Mouse (Mus musculus): ENCODE measurements around the gene Trpc4ap. TPM values are rescaled to one million over a fixed set of nuclear protein-coding genes. Genes with fewer than 3 reads are reported as not detected.
"Not testable (repeated sequence)": the region's sequence is repeated elsewhere in the genome, so short reads cannot be mapped to it uniquely, and the experiment has no call there.

Gene Trpc4ap
- polyA plus RNA-seq, 1 experiment from 2014 or later, result 177 TPM

GRCm38 (mm10) chr2:155720585-155720984 is 28.4 kb upstream of the Trpc4ap start:
- no peak overlapping the region for H3K4me2 ChIP-seq (replicated peaks)
- H3K9ac ChIP-seq, result no peak overlapping the region
- no peaks in the 10 kb centered on the region for H3K4me1 ChIP-seq
- H3K36me3 ChIP-seq, result 0 out of 2 replicates have a peak, but pooled peaks cover 14% of the 10 kb centered on the region
- H3K27ac ChIP-seq, result no peak overlapping the region
- H3K9me3 ChIP-seq, result no peaks in the 10 kb centered on the region
- no peak for ATAC-seq (ENCODE audit: insufficient number of reproducible peaks, insufficient read depth, low FRiP score, low TSS enrichment)
- no peak overlapping the region for H3K4me3 ChIP-seq
- WGBS, result 84% methylated on average over 5 of the region's 5 CpGs
- H3K27me3 ChIP-seq, result no peaks in the 10 kb centered on the region

- WGBS, result 83% methylated on average over 12 of the region's 12 CpGs
- H3K4me1 ChIP-seq, result no peaks in the 10 kb centered on the region
- no peak overlapping the region for H3K4me3 ChIP-seq
- H3K9ac ChIP-seq, result no peak overlapping the region
- H3K27ac ChIP-seq, result no peak overlapping the region
- H3K27me3 ChIP-seq, result no peaks in the 10 kb centered on the region
- no peak overlapping the region for H3K4me2 ChIP-seq (replicated peaks)
- ATAC-seq (ENCODE audit: insufficient number of reproducible peaks, insufficient read depth, low FRiP score, low TSS enrichment), result no peak
- H3K9me3 ChIP-seq, result no peaks in the 10 kb centered on the region
- H3K36me3 ChIP-seq, result peaks cover 23% of the 10 kb centered on the region; the same call in 1 of the 2 replicates
These were observed 25.2 kb upstream of the Trpc4ap start for GRCm38 (mm10) chr2:155717082-155717990.

- Histone ChIP-seq H3K4me2 (replicated peaks) (no peak overlapping the region), H3K4me3 (no peak overlapping the region), H3K27me3 (no peaks in the 10 kb centered on the region), H3K4me1 (no peaks in the 10 kb centered on the region), H3K9ac (no peak overlapping the region), H3K27ac (no peak overlapping the region), H3K36me3 (peaks cover 31% of the 10 kb centered on the region), H3K9me3 (no peaks in the 10 kb centered on the region)
- ATAC-seq (ENCODE audit: insufficient number of reproducible peaks, insufficient read depth, low FRiP score, low TSS enrichment), result no peak
- 89% methylated on average over 11 of the region's 11 CpGs for WGBS
These were observed 18.4 kb upstream of the Trpc4ap start for GRCm38 (mm10) chr2:155710557-155710956.

- Histone ChIP-seq H3K36me3 (peaks cover 31% of the 10 kb centered on the region), H3K4me1 (no peaks in the 10 kb centered on the region), H3K9ac (no peak overlapping the region), H3K27ac (no peak overlapping the region), H3K9me3 (no peaks in the 10 kb centered on the region), H3K4me2 (replicated peaks) (no peak overlapping the region), H3K27me3 (no peaks in the 10 kb centered on the region), H3K4me3 (no peak overlapping the region)
- 85% methylated on average over 4 of the region's 4 CpGs for WGBS
- no peak for ATAC-seq (ENCODE audit: insufficient number of reproducible peaks, insufficient read depth, low FRiP score, low TSS enrichment)
These were observed 15.1 kb upstream of the Trpc4ap start for GRCm38 (mm10) chr2:155707251-155707650.

- Histone ChIP-seq H3K9ac (no peak overlapping the region), H3K4me1 (no peaks in the 10 kb centered on the region), H3K9me3 (no peaks in the 10 kb centered on the region), H3K4me2 (replicated peaks) (no peak overlapping the region), H3K4me3 (no peak overlapping the region), H3K27ac (no peak overlapping the region), H3K27me3 (no peaks in the 10 kb centered on the region), H3K36me3 (peaks cover 18% of the 10 kb centered on the region)
- WGBS, result 54% methylated on average over 4 of the region's 4 CpGs
- no peak for ATAC-seq (ENCODE audit: insufficient number of reproducible peaks, insufficient read depth, low FRiP score, low TSS enrichment)
These were observed 11.4 kb upstream of the Trpc4ap start for GRCm38 (mm10) chr2:155703630-155704029.

- H3K4me3 ChIP-seq, result no peak overlapping the region
- 87% methylated on average over 19 of the region's 19 CpGs for WGBS
- H3K9me3 ChIP-seq, result no peaks in the 10 kb centered on the region
- no peaks in the 10 kb centered on the region for H3K27me3 ChIP-seq
- no peak overlapping the region for H3K27ac ChIP-seq
- H3K36me3 ChIP-seq, result peaks cover 15% of the 10 kb centered on the region
- no peaks in the 10 kb centered on the region for H3K4me1 ChIP-seq
- H3K9ac ChIP-seq, result no peak overlapping the region
- no peak for ATAC-seq (ENCODE audit: insufficient number of reproducible peaks, insufficient read depth, low FRiP score, low TSS enrichment)
- H3K4me2 ChIP-seq (replicated peaks), result no peak overlapping the region
These were observed 9.3 kb upstream of the Trpc4ap start for GRCm38 (mm10) chr2:155701399-155701919.

GRCm38 (mm10) chr2:155698443-155698842 is 6.3 kb upstream of the Trpc4ap start:
- WGBS, result 90% methylated on average over 6 of the region's 6 CpGs
- H3K4me2 ChIP-seq (replicated peaks); H3K36me3 ChIP-seq; ATAC-seq (ENCODE audit: insufficient number of reproducible peaks, insufficient read depth, low FRiP score, low TSS enrichment); H3K9me3 ChIP-seq; H3K4me1 ChIP-seq; H3K9ac ChIP-seq; H3K27ac ChIP-seq; H3K4me3 ChIP-seq; H3K27me3 ChIP-seq: not testable (repeated sequence)

GRCm38 (mm10) chr2:155696851-155697250 is 4.7 kb upstream of the Trpc4ap start:
- no peak overlapping the region for H3K27ac ChIP-seq
- WGBS, result 72% methylated on average over 7 of the region's 7 CpGs
- no peak overlapping the region for H3K4me3 ChIP-seq

GRCm38 (mm10) chr2:155696091-155696558 is 3.9 kb upstream of the Trpc4ap start:
- Histone ChIP-seq H3K4me1 (peaks cover 2% of the 10 kb centered on the region), H3K27me3 (no peaks in the 10 kb centered on the region), H3K27ac (no peak overlapping the region), H3K36me3 (no peaks in the 10 kb centered on the region), H3K4me2 (replicated peaks) (no peak overlapping the region), H3K9me3 (no peaks in the 10 kb centered on the region), H3K9ac (no peak overlapping the region), H3K4me3 (no peak overlapping the region)
- ATAC-seq (ENCODE audit: insufficient number of reproducible peaks, insufficient read depth, low FRiP score, low TSS enrichment), result no peak
- 12% methylated on average over 7 of the region's 7 CpGs for WGBS

More at GRCm38 (mm10) chr2:155696851-155697250, 4.7 kb upstream of the Trpc4ap start:
- Histone ChIP-seq H3K9ac (no peak overlapping the region), H3K4me2 (replicated peaks) (no peak overlapping the region), H3K27me3 (no peaks in the 10 kb centered on the region), H3K4me1 (no peaks in the 10 kb centered on the region), H3K9me3 (no peaks in the 10 kb centered on the region), H3K36me3 (no peaks in the 10 kb centered on the region)
- no peak for ATAC-seq (ENCODE audit: insufficient number of reproducible peaks, insufficient read depth, low FRiP score, low TSS enrichment)

GRCm38 (mm10) chr2:155695316-155695715 is 3.1 kb upstream of the Trpc4ap start:
- Histone ChIP-seq H3K27me3 (no peaks in the 10 kb centered on the region), H3K36me3 (no peaks in the 10 kb centered on the region), H3K9me3 (no peaks in the 10 kb centered on the region), H3K4me1 (peaks cover 10% of the 10 kb centered on the region), H3K4me2 (replicated peaks) (no peak overlapping the region), H3K4me3 (no peak overlapping the region), H3K9ac (no peak overlapping the region), H3K27ac (no peak overlapping the region)
- 65% methylated on average over 3 of the region's 3 CpGs for WGBS
- ATAC-seq (ENCODE audit: insufficient number of reproducible peaks, insufficient read depth, low FRiP score, low TSS enrichment), result no peak

GRCm38 (mm10) chr2:155694564-155694963 is 2.4 kb upstream of the Trpc4ap start:
- 79% methylated on average over 2 of the region's 2 CpGs for WGBS

GRCm38 (mm10) chr2:155693136-155693535 is 952 bp upstream of the Trpc4ap start:
- H3K4me3 ChIP-seq, result no peak overlapping the region
- H3K27ac ChIP-seq, result no peak overlapping the region
- peaks cover 17% of the 10 kb centered on the region for H3K4me1 ChIP-seq
- H3K27me3 ChIP-seq, result no peaks in the 10 kb centered on the region
- ATAC-seq (ENCODE audit: insufficient number of reproducible peaks, insufficient read depth, low FRiP score, low TSS enrichment), result no peak
- no peaks in the 10 kb centered on the region for H3K36me3 ChIP-seq
- no peaks in the 10 kb centered on the region for H3K9me3 ChIP-seq
- 74% methylated on average over 4 of the region's 4 CpGs for WGBS
- H3K9ac ChIP-seq, result no peak overlapping the region
- H3K4me2 ChIP-seq (replicated peaks), result no peak overlapping the region

More at GRCm38 (mm10) chr2:155694564-155694963, 2.4 kb upstream of the Trpc4ap start:
- no peaks in the 10 kb centered on the region for H3K36me3 ChIP-seq
- H3K27me3 ChIP-seq, result no peaks in the 10 kb centered on the region
- H3K4me1 ChIP-seq, result peaks cover 12% of the 10 kb centered on the region
- H3K9me3 ChIP-seq, result no peaks in the 10 kb centered on the region
- no peak for ATAC-seq (ENCODE audit: insufficient number of reproducible peaks, insufficient read depth, low FRiP score, low TSS enrichment)
- no peak overlapping the region for H3K27ac ChIP-seq
- no peak overlapping the region for H3K9ac ChIP-seq
- no peak overlapping the region for H3K4me3 ChIP-seq
- H3K4me2 ChIP-seq (replicated peaks), result no peak overlapping the region

Measured in embryonic facial prominence, embryonic 12.5 days (tissue).